Mouse (Mus musculus) heart, embryonic 13.5 days (tissue): Measurements from ENCODE around the gene Vegfa. TPM values are rescaled to one million over a fixed set of nuclear protein-coding genes. Genes with fewer than 3 reads are reported as not detected.
A peak's percentile ranks its signal among the peaks of the same experiment; 100 is the strongest.

Source experiments
- ATAC-seq: fragments of 200-750 bp; cut with Nextera tagmentation; 2 replicates; pipeline ENCODE4 v1.8.0; 2017; ENCODE audit warnings: moderate TSS enrichment; ENCODE audit not compliant: insufficient number of reproducible peaks, low FRiP score, low TSS enrichment; ENCODE audit errors: extremely low read depth
- H3K27ac ChIP-seq: fragments of 300-500 bp; sonication (generic); replicated peaks from 2 replicates; pipeline ENCODE4 v1.5.1; 2015; ENCODE audit warnings: moderate library complexity, mild to moderate bottlenecking, inconsistent platforms
- H3K27me3 ChIP-seq: fragments of 300-500 bp; sonication (generic); replicated peaks from 2 replicates; pipeline ENCODE4 v1.6.1; 2015; ENCODE audit warnings: mild to moderate bottlenecking, inconsistent platforms
- H3K36me3 ChIP-seq: fragments of 300-500 bp; sonication (generic); 2 replicates; pipeline ENCODE4 v1.6.1; 2015; ENCODE audit warnings: mild to moderate bottlenecking, inconsistent platforms
- H3K4me1 ChIP-seq: fragments of 300-500 bp; sonication (generic); 2 replicates; pipeline ENCODE4 v1.6.1; 2015; ENCODE audit warnings: inconsistent platforms
- H3K4me2 ChIP-seq: fragments of 300-500 bp; sonication (generic); 2 replicates; pipeline ENCODE4 v1.6.1; 2015; ENCODE audit warnings: inconsistent platforms, mild to moderate bottlenecking, moderate library complexity
- H3K4me3 ChIP-seq: fragments of 300-500 bp; sonication (generic); 2 replicates; pipeline ENCODE4 v1.5.1; 2015; ENCODE audit warnings: moderate library complexity, mild to moderate bottlenecking, inconsistent platforms
- H3K9ac ChIP-seq: fragments of 300-500 bp; sonication (generic); 2 replicates; pipeline ENCODE4 v1.6.1; 2015; ENCODE audit warnings: inconsistent platforms, mild to moderate bottlenecking, moderate library complexity
- H3K9me3 ChIP-seq: fragments of 300-500 bp; sonication (generic); 2 replicates; pipeline ENCODE4 v1.6.1; 2016; ENCODE audit warnings: inconsistent platforms
- WGBS: fragments of 180-500 bp; shearing (Covaris S2); methylation state at CpG from one replicate; pipeline ENCODE4 v1.1.7; 2015; ENCODE audit warnings: mixed read lengths; 5-methylcytosine and 5-hydroxymethylcytosine counted together
- polyA plus RNA-seq: library from polyadenylated mRNA; unstranded; fragments of >200 nt; fragmentation: Nextera tagmentation; extraction: Ambion mirVana; gene quantifications from 2 replicates; pipeline ENCODE4 v1.2.1, GENCODE M21; 2015

The Vegfa gene
- polyA plus RNA-seq, 1 experiment from 2014 or later = 5.4 TPM

- H3K4me1 ChIP-seq = peaks cover 24% of the 10 kb centered on the region
- WGBS = 85% methylated on average over 5 of the region's 5 CpGs
- H3K27ac ChIP-seq = no peak overlapping the region
- no peak overlapping the region for H3K9ac ChIP-seq
- ATAC-seq = no peak
- no peaks in the 10 kb centered on the region for H3K9me3 ChIP-seq
- H3K27me3 ChIP-seq = no peaks in the 10 kb centered on the region
- peaks cover 64% of the 10 kb centered on the region for H3K36me3 ChIP-seq
- no peak overlapping the region for H3K4me3 ChIP-seq
- no peak overlapping the region for H3K4me2 ChIP-seq
Observed at GRCm38 (mm10) chr17:46016617-46017016, 15.6 kb downstream of the Vegfa start.

GRCm38 (mm10) chr17:46015967-46016366 lies 16.2 kb downstream of the Vegfa start:
- Histone ChIP-seq H3K36me3 (peaks cover 58% of the 10 kb centered on the region), H3K4me3 (no peak overlapping the region), H3K27me3 (no peaks in the 10 kb centered on the region), H3K27ac (no peak overlapping the region), H3K9me3 (no peaks in the 10 kb centered on the region), H3K4me1 (peaks cover 24% of the 10 kb centered on the region), H3K4me2 (no peak overlapping the region), H3K9ac (no peak overlapping the region)
- no peak for ATAC-seq
- 87% methylated on average over 6 of the region's 6 CpGs for WGBS

- H3K4me2 ChIP-seq = no peak overlapping the region
- H3K36me3 ChIP-seq = peaks cover 48% of the 10 kb centered on the region
- no peak overlapping the region for H3K27ac ChIP-seq
- no peaks in the 10 kb centered on the region for H3K9me3 ChIP-seq
- no peak overlapping the region for H3K9ac ChIP-seq
- 72% methylated on average over 2 of the region's 2 CpGs for WGBS
- no peak for ATAC-seq
- H3K4me3 ChIP-seq = no peak overlapping the region
- H3K27me3 ChIP-seq = no peaks in the 10 kb centered on the region
- peaks cover 21% of the 10 kb centered on the region for H3K4me1 ChIP-seq
Observed at GRCm38 (mm10) chr17:46014935-46015334, 17.2 kb downstream of the Vegfa start.

- Histone ChIP-seq H3K36me3 (peaks cover 34% of the 10 kb centered on the region), H3K27ac (no peak overlapping the region), H3K9ac (no peak overlapping the region), H3K4me3 (no peak overlapping the region), H3K9me3 (no peaks in the 10 kb centered on the region), H3K27me3 (no peaks in the 10 kb centered on the region), H3K4me2 (no peak overlapping the region), H3K4me1 (peaks cover 24% of the 10 kb centered on the region)
- ATAC-seq = no peak
- WGBS = 87% methylated on average over 15 of the region's 15 CpGs
Observed at GRCm38 (mm10) chr17:46013549-46013948, 18.6 kb downstream of the Vegfa start.

GRCm38 (mm10) chr17:46012211-46012610 lies 20.0 kb downstream of the Vegfa start:
- H3K4me1 ChIP-seq = peaks cover 20% of the 10 kb centered on the region
- H3K36me3 ChIP-seq = peaks cover 20% of the 10 kb centered on the region
- no peak overlapping the region for H3K27ac ChIP-seq
- no peaks in the 10 kb centered on the region for H3K27me3 ChIP-seq
- no peaks in the 10 kb centered on the region for H3K9me3 ChIP-seq
- no peak overlapping the region for H3K4me3 ChIP-seq
- no peak overlapping the region for H3K4me2 ChIP-seq
- H3K9ac ChIP-seq = no peak overlapping the region
- no peak for ATAC-seq
- WGBS = 46% methylated on average over 8 of the region's 8 CpGs

- WGBS = 80% methylated on average over 6 of the region's 6 CpGs
- H3K9ac ChIP-seq = no peak overlapping the region
- H3K9me3 ChIP-seq = no peaks in the 10 kb centered on the region
- no peaks in the 10 kb centered on the region for H3K27me3 ChIP-seq
- H3K4me2 ChIP-seq = no peak overlapping the region
- ATAC-seq = no peak
- H3K27ac ChIP-seq = no peak overlapping the region
- H3K4me1 ChIP-seq = peaks cover 25% of the 10 kb centered on the region
- peaks cover 7% of the 10 kb centered on the region for H3K36me3 ChIP-seq
- no peak overlapping the region for H3K4me3 ChIP-seq
Observed at GRCm38 (mm10) chr17:46010462-46010861, 21.7 kb downstream of the Vegfa start.

GRCm38 (mm10) chr17:46009182-46009581 lies 23.0 kb downstream of the Vegfa start:
- Histone ChIP-seq H3K4me1 (peaks cover 28% of the 10 kb centered on the region), H3K9ac (0 out of 2 replicates have a peak overlapping the region, but pooled peaks have one; percentile 21), H3K9me3 (no peaks in the 10 kb centered on the region), H3K27me3 (no peaks in the 10 kb centered on the region), H3K4me3 (no peak overlapping the region), H3K36me3 (no peaks in the 10 kb centered on the region), H3K27ac (peak overlapping the region; percentile 60), H3K4me2 (no peak overlapping the region; the same call in 1 of the 2 replicates)
- ATAC-seq = no peak; the same call in 1 of the 2 replicates
- 26% methylated on average over 7 of the region's 7 CpGs for WGBS

GRCm38 (mm10) chr17:46005458-46005857 lies 26.7 kb downstream of the Vegfa start:
- H3K36me3 ChIP-seq = no peaks in the 10 kb centered on the region
- H3K27me3 ChIP-seq = no peaks in the 10 kb centered on the region
- H3K4me3 ChIP-seq = no peak overlapping the region
- peaks cover 32% of the 10 kb centered on the region for H3K4me1 ChIP-seq
- 79% methylated on average over 3 of the region's 3 CpGs for WGBS
- H3K9ac ChIP-seq = no peak overlapping the region
- H3K9me3 ChIP-seq = no peaks in the 10 kb centered on the region
- no peak overlapping the region for H3K4me2 ChIP-seq
- H3K27ac ChIP-seq = no peak overlapping the region
- no peak for ATAC-seq

GRCm38 (mm10) chr17:46004482-46004881 lies 27.7 kb downstream of the Vegfa start:
- H3K27ac ChIP-seq = no peak overlapping the region
- H3K27me3 ChIP-seq = no peaks in the 10 kb centered on the region
- no peak overlapping the region for H3K4me3 ChIP-seq
- peaks cover 26% of the 10 kb centered on the region for H3K4me1 ChIP-seq
- no peak overlapping the region for H3K9ac ChIP-seq
- 79% methylated on average over 5 of the region's 5 CpGs for WGBS
- no peak for ATAC-seq
- H3K4me2 ChIP-seq = no peak overlapping the region
- H3K9me3 ChIP-seq = no peaks in the 10 kb centered on the region
- H3K36me3 ChIP-seq = no peaks in the 10 kb centered on the region

GRCm38 (mm10) chr17:46003717-46004481 lies 28.3 kb downstream of the Vegfa start:
- no peak overlapping the region for H3K4me2 ChIP-seq
- no peak overlapping the region for H3K4me3 ChIP-seq
- 49% methylated on average over 15 of the region's 15 CpGs for WGBS
- H3K36me3 ChIP-seq = no peaks in the 10 kb centered on the region
- no peaks in the 10 kb centered on the region for H3K9me3 ChIP-seq
- no peak for ATAC-seq
- H3K27me3 ChIP-seq = no peaks in the 10 kb centered on the region
- no peak overlapping the region for H3K27ac ChIP-seq
- no peak overlapping the region for H3K9ac ChIP-seq
- H3K4me1 ChIP-seq = peaks cover 20% of the 10 kb centered on the region

- H3K4me3 ChIP-seq = no peak overlapping the region
- 75% methylated on average over 9 of the region's 9 CpGs for WGBS
- no peak overlapping the region for H3K9ac ChIP-seq
- H3K27me3 ChIP-seq = no peaks in the 10 kb centered on the region
- H3K4me2 ChIP-seq = no peak overlapping the region
- H3K27ac ChIP-seq = no peak overlapping the region
- H3K9me3 ChIP-seq = no peaks in the 10 kb centered on the region
- no peaks in the 10 kb centered on the region for H3K36me3 ChIP-seq
- ATAC-seq = no peak
- H3K4me1 ChIP-seq = peaks cover 13% of the 10 kb centered on the region; the same call in 1 of the 2 replicates
Observed at GRCm38 (mm10) chr17:45999366-45999940, 32.7 kb downstream of the Vegfa start.

GRCm38 (mm10) chr17:45998363-45998762 lies 33.8 kb downstream of the Vegfa start:
- H3K9ac ChIP-seq = no peak overlapping the region
- no peak overlapping the region for H3K4me2 ChIP-seq
- no peak for ATAC-seq
- H3K9me3 ChIP-seq = no peaks in the 10 kb centered on the region
- peaks cover 7% of the 10 kb centered on the region; the same call in 1 of the 2 replicates for H3K4me1 ChIP-seq
- 36% methylated on average over 6 of the region's 6 CpGs for WGBS
- no peak overlapping the region for H3K4me3 ChIP-seq
- H3K27me3 ChIP-seq = no peaks in the 10 kb centered on the region
- H3K27ac ChIP-seq = no peak overlapping the region
- H3K36me3 ChIP-seq = no peaks in the 10 kb centered on the region
